Mouse (Mus musculus) embryonic facial prominence, embryonic 13.5 days (tissue): Measurements from ENCODE around the gene Ddb1. TPM values are rescaled to one million over a fixed set of nuclear protein-coding genes. Genes with fewer than 3 reads are reported as not detected.
A peak's percentile ranks its signal among the peaks of the same experiment; 100 is the strongest.

Experiments
- ATAC-seq: fragments of 200-750 bp; cut with Nextera tagmentation; 2 replicates; pipeline ENCODE4 v1.8.0; 2017; ENCODE audit warnings: low read depth; ENCODE audit not compliant: insufficient number of reproducible peaks, insufficient read depth, low FRiP score, low TSS enrichment
- H3K27ac ChIP-seq: fragments of 300-500 bp; sonication (generic); 2 replicates; pipeline ENCODE4 v1.5.1; 2015; ENCODE audit warnings: moderate library complexity, mild to moderate bottlenecking, inconsistent platforms
- H3K27me3 ChIP-seq: fragments of 300-500 bp; sonication (generic); 2 replicates; pipeline ENCODE4 v1.6.1; 2015; ENCODE audit warnings: mild to moderate bottlenecking, inconsistent platforms
- H3K36me3 ChIP-seq: fragments of 300-500 bp; sonication (generic); 2 replicates; pipeline ENCODE4 v1.6.1; 2015; ENCODE audit warnings: mild to moderate bottlenecking, inconsistent platforms
- H3K4me1 ChIP-seq: fragments of 300-500 bp; sonication (generic); 2 replicates; pipeline ENCODE4 v1.6.1; 2015; ENCODE audit warnings: inconsistent platforms
- H3K4me2 ChIP-seq: fragments of 300-500 bp; sonication (generic); 2 replicates; pipeline ENCODE4 v1.6.1; 2015; ENCODE audit warnings: moderate library complexity, mild to moderate bottlenecking, inconsistent platforms
- H3K4me3 ChIP-seq: fragments of 300-500 bp; sonication (generic); 2 replicates; pipeline ENCODE4 v1.5.1; 2015; ENCODE audit warnings: mild to moderate bottlenecking, inconsistent platforms
- H3K9ac ChIP-seq: fragments of 300-500 bp; sonication (generic); 2 replicates; pipeline ENCODE4 v1.6.1; 2015; ENCODE audit warnings: mild to moderate bottlenecking, inconsistent platforms
- H3K9me3 ChIP-seq: fragments of 300-500 bp; sonication (generic); 2 replicates; pipeline ENCODE4 v1.6.1; 2016; ENCODE audit warnings: inconsistent platforms
- WGBS: fragments of 180-500 bp; shearing (Covaris S2); methylation state at CpG from one replicate; pipeline ENCODE4 v1.1.7; 2015; ENCODE audit warnings: mixed read lengths; 5-methylcytosine and 5-hydroxymethylcytosine counted together
- polyA plus RNA-seq: library from polyadenylated mRNA; unstranded; fragments of >200 nt; fragmentation: Nextera tagmentation; extraction: Ambion mirVana; gene quantifications from 2 replicates; pipeline ENCODE4 v1.2.1, GENCODE M21; 2015

The Ddb1 gene
- polyA plus RNA-seq, 1 experiment from 2014 or later = 355 TPM

- 8% methylated on average over 5 of the region's 5 CpGs for WGBS
- H3K4me1 ChIP-seq = peaks cover 14% of the 10 kb centered on the region
- peak overlapping the region; percentile 47 for H3K4me2 ChIP-seq
- H3K4me3 ChIP-seq = no peak overlapping the region
- no peaks in the 10 kb centered on the region for H3K36me3 ChIP-seq
- H3K27me3 ChIP-seq = no peaks in the 10 kb centered on the region
- no peak for ATAC-seq
- peak overlapping the region; percentile 48; the same call in 1 of the 2 replicates for H3K27ac ChIP-seq
- H3K9me3 ChIP-seq = no peaks in the 10 kb centered on the region
- peak overlapping the region; percentile 52 for H3K9ac ChIP-seq
Measured at GRCm38 (mm10) chr19:10640080-10640479, 35.0 kb downstream of the Ddb1 start.

GRCm38 (mm10) chr19:10640589-10641378 lies 35.7 kb downstream of the Ddb1 start:
- ATAC-seq = no peak
- Histone ChIP-seq H3K4me1 (peaks cover 11% of the 10 kb centered on the region), H3K27ac (peak overlapping the region; percentile 48; the same call in 1 of the 2 replicates), H3K4me2 (peak overlapping the region; percentile 47), H3K36me3 (no peaks in the 10 kb centered on the region), H3K9me3 (no peaks in the 10 kb centered on the region), H3K27me3 (no peaks in the 10 kb centered on the region), H3K4me3 (peak overlapping the region; percentile 9; the same call in 1 of the 2 replicates), H3K9ac (peak overlapping the region; percentile 52)
- 37% methylated on average over 13 of the region's 13 CpGs for WGBS

GRCm38 (mm10) chr19:10645616-10646015 lies 40.5 kb downstream of the Ddb1 start:
- Histone ChIP-seq H3K9me3 (no peaks in the 10 kb centered on the region), H3K36me3 (no peaks in the 10 kb centered on the region), H3K9ac (no peak overlapping the region), H3K27me3 (no peaks in the 10 kb centered on the region), H3K4me2 (no peak overlapping the region), H3K4me1 (peaks cover 5% of the 10 kb centered on the region), H3K27ac (no peak overlapping the region), H3K4me3 (no peak overlapping the region)
- ATAC-seq = no peak
- 81% methylated on average over 2 of the region's 2 CpGs for WGBS

- Histone ChIP-seq H3K4me2 (no peak overlapping the region), H3K4me1 (no peaks in the 10 kb centered on the region), H3K9me3 (no peaks in the 10 kb centered on the region), H3K9ac (no peak overlapping the region), H3K27ac (no peak overlapping the region), H3K4me3 (no peak overlapping the region), H3K27me3 (no peaks in the 10 kb centered on the region), H3K36me3 (no peaks in the 10 kb centered on the region)
- WGBS = 79% methylated on average over 8 of the region's 8 CpGs
- ATAC-seq = no peak
Measured at GRCm38 (mm10) chr19:10648156-10648555, 43.0 kb downstream of the Ddb1 start.

GRCm38 (mm10) chr19:10656058-10656457 lies 50.9 kb downstream of the Ddb1 start:
- WGBS = 46% methylated on average over 3 of the region's 3 CpGs
- Histone ChIP-seq H3K9ac (no peak overlapping the region), H3K4me2 (no peak overlapping the region), H3K36me3 (no peaks in the 10 kb centered on the region), H3K9me3 (no peaks in the 10 kb centered on the region), H3K27me3 (no peaks in the 10 kb centered on the region), H3K27ac (no peak overlapping the region), H3K4me1 (peaks cover 10% of the 10 kb centered on the region; the same call in 1 of the 2 replicates), H3K4me3 (no peak overlapping the region)
- ATAC-seq = no peak

GRCm38 (mm10) chr19:10657742-10658141 lies 52.6 kb downstream of the Ddb1 start:
- no peak for ATAC-seq
- H3K4me3 ChIP-seq = no peak overlapping the region

GRCm38 (mm10) chr19:10658406-10658805 lies 53.3 kb downstream of the Ddb1 start:
- Histone ChIP-seq H3K4me1 (peaks cover 10% of the 10 kb centered on the region; the same call in 1 of the 2 replicates), H3K36me3 (no peaks in the 10 kb centered on the region), H3K27ac (no peak overlapping the region), H3K4me3 (no peak overlapping the region), H3K4me2 (no peak overlapping the region), H3K27me3 (no peaks in the 10 kb centered on the region), H3K9me3 (no peaks in the 10 kb centered on the region), H3K9ac (no peak overlapping the region)
- WGBS = 71% methylated on average over 2 of the region's 2 CpGs
- no peak for ATAC-seq

More at GRCm38 (mm10) chr19:10657742-10658141, 52.6 kb downstream of the Ddb1 start:
- H3K9me3 ChIP-seq = no peaks in the 10 kb centered on the region
- no peak overlapping the region for H3K4me2 ChIP-seq
- H3K36me3 ChIP-seq = no peaks in the 10 kb centered on the region
- H3K27ac ChIP-seq = no peak overlapping the region
- H3K27me3 ChIP-seq = no peaks in the 10 kb centered on the region
- H3K4me1 ChIP-seq = peaks cover 10% of the 10 kb centered on the region; the same call in 1 of the 2 replicates
- WGBS = 85% methylated on average over 5 of the region's 5 CpGs
- no peak overlapping the region for H3K9ac ChIP-seq

- ATAC-seq = no peak
Measured at GRCm38 (mm10) chr19:10661373-10661772, 56.2 kb downstream of the Ddb1 start.

GRCm38 (mm10) chr19:10661919-10662318 lies 56.8 kb downstream of the Ddb1 start:
- H3K4me3 ChIP-seq = no peak overlapping the region
- no peaks in the 10 kb centered on the region for H3K9me3 ChIP-seq
- no peaks in the 10 kb centered on the region for H3K36me3 ChIP-seq
- no peak overlapping the region for H3K4me2 ChIP-seq
- ATAC-seq = no peak
- H3K27me3 ChIP-seq = no peaks in the 10 kb centered on the region
- WGBS = 82% methylated on average over 2 of the region's 2 CpGs
- H3K4me1 ChIP-seq = no peaks in the 10 kb centered on the region
- no peak overlapping the region for H3K9ac ChIP-seq
- no peak overlapping the region for H3K27ac ChIP-seq

More at GRCm38 (mm10) chr19:10661373-10661772, 56.2 kb downstream of the Ddb1 start:
- Histone ChIP-seq H3K4me2 (no peak overlapping the region), H3K36me3 (no peaks in the 10 kb centered on the region), H3K4me3 (no peak overlapping the region), H3K27ac (no peak overlapping the region), H3K27me3 (no peaks in the 10 kb centered on the region), H3K4me1 (peaks cover 2% of the 10 kb centered on the region; the same call in 1 of the 2 replicates), H3K9me3 (no peaks in the 10 kb centered on the region), H3K9ac (no peak overlapping the region)
- 80% methylated on average over 5 of the region's 5 CpGs for WGBS

- Histone ChIP-seq H3K4me3 (no peak overlapping the region), H3K27me3 (no peaks in the 10 kb centered on the region), H3K4me1 (no peaks in the 10 kb centered on the region), H3K9me3 (no peaks in the 10 kb centered on the region), H3K9ac (no peak overlapping the region), H3K4me2 (no peak overlapping the region), H3K36me3 (no peaks in the 10 kb centered on the region), H3K27ac (no peak overlapping the region)
- WGBS = 59% methylated on average over 3 of the region's 3 CpGs
- no peak for ATAC-seq
Measured at GRCm38 (mm10) chr19:10662665-10663064, 57.5 kb downstream of the Ddb1 start.

GRCm38 (mm10) chr19:10665093-10665492 lies 60.0 kb downstream of the Ddb1 start:
- Histone ChIP-seq H3K36me3 (no peaks in the 10 kb centered on the region), H3K4me2 (no peak overlapping the region), H3K9me3 (no peaks in the 10 kb centered on the region), H3K4me3 (no peak overlapping the region), H3K4me1 (no peaks in the 10 kb centered on the region), H3K27me3 (no peaks in the 10 kb centered on the region), H3K27ac (no peak overlapping the region), H3K9ac (no peak overlapping the region)
- no peak for ATAC-seq
- 64% methylated on average over 3 of the region's 3 CpGs for WGBS

- 11% methylated on average over 2 of the region's 2 CpGs for WGBS
- Histone ChIP-seq H3K36me3 (no peaks in the 10 kb centered on the region), H3K9me3 (no peaks in the 10 kb centered on the region), H3K27ac (no peak overlapping the region), H3K27me3 (no peaks in the 10 kb centered on the region), H3K9ac (no peak overlapping the region), H3K4me1 (no peaks in the 10 kb centered on the region), H3K4me2 (no peak overlapping the region), H3K4me3 (no peak overlapping the region)
- no peak for ATAC-seq
Measured at GRCm38 (mm10) chr19:10665499-10665898, 60.4 kb downstream of the Ddb1 start.
